Mouse (Mus musculus) liver, adult 2 months (tissue): ENCODE measurements around the gene Spata45.
"Not testable (repeated sequence)": the region's sequence is repeated elsewhere in the genome, so short reads cannot be mapped to it uniquely, and the experiment has no call there.

Source experiments
- CTCF ChIP-seq: fragments of 200-500 bp; IDR thresholded peaks from 2 replicates; pipeline ENCODE4 v1.5.1; 2011; ENCODE audit warnings: low read depth, low read length, control low read depth
- POLR2A ChIP-seq: fragments of 200-500 bp; IDR thresholded peaks from 2 replicates; pipeline ENCODE4 v1.6.1; 2011; ENCODE audit warnings: low read length, control low read depth; ENCODE audit not compliant: insufficient read depth; ENCODE audit errors: extremely low read depth

- TF ChIP-seq CTCF, POLR2A: not testable (repeated sequence)
Measured at GRCm38 (mm10) chr1:191023806-191024205, 12.6 kb upstream of the Spata45 start.
